Mouse (Mus musculus) heart, adult 2 months (tissue): Measurements from ENCODE around the gene Cmtm1. TPM values are rescaled to one million over a fixed set of nuclear protein-coding genes. Genes with fewer than 3 reads are reported as not detected.
"Not testable (repeated sequence)": the region's sequence is repeated elsewhere in the genome, so short reads cannot be mapped to it uniquely, and the experiment has no call there.

ENCODE experiments used
- DNase-seq, 2 experiments: peaks; one replicate each; pipeline ENCODE4 v3.0.0; 2021
- H3K27ac ChIP-seq: fragments of 200-600 bp; 2 replicates; pipeline ENCODE4 v1.8.1; 2022
- H3K27me3 ChIP-seq: fragments of 200-500 bp; 2 replicates; pipeline ENCODE4 v1.6.1; 2012; ENCODE audit warnings: mild to moderate bottlenecking, low read length, inconsistent platforms, mixed read lengths; ENCODE audit not compliant: control insufficient read depth, insufficient read depth
- H3K36me3 ChIP-seq: fragments of 200-500 bp; 2 replicates; pipeline ENCODE4 v1.6.1; 2012; ENCODE audit warnings: low read length, inconsistent platforms; ENCODE audit not compliant: control insufficient read depth, insufficient read depth
- H3K4me1 ChIP-seq: fragments of 200-500 bp; 2 replicates; pipeline ENCODE4 v1.6.1; 2011; ENCODE audit warnings: low read length; ENCODE audit not compliant: control insufficient read depth, insufficient read depth
- H3K4me3 ChIP-seq: fragments of 200-600 bp; 2 replicates; pipeline ENCODE4 v1.8.1; 2022
- H3K79me2 ChIP-seq: fragments of 200-500 bp; replicated peaks from 2 replicates; pipeline ENCODE4 v1.6.1; 2012; ENCODE audit warnings: mild to moderate bottlenecking, inconsistent platforms, low read length, moderate library complexity, mixed read lengths; ENCODE audit not compliant: control insufficient read depth, insufficient read depth
- H3K9ac ChIP-seq: fragments of 200-500 bp; 2 replicates; pipeline ENCODE4 v1.6.1; 2012; ENCODE audit warnings: low read depth, mild to moderate bottlenecking, control low read depth, inconsistent platforms, low read length, mixed read lengths
- CTCF ChIP-seq: fragments of 200-600 bp; IDR thresholded peaks from 2 replicates; pipeline ENCODE4 v1.8.1; 2022; ENCODE audit warnings: antibody characterized with exemption, mild to moderate bottlenecking, moderate library complexity
- EP300 ChIP-seq: fragments of 200-500 bp; IDR thresholded peaks from 2 replicates; pipeline ENCODE4 v1.6.1; 2011; ENCODE audit warnings: low read depth, low read length, control low read depth; ENCODE audit not compliant: insufficient read depth
- POLR2A ChIP-seq: fragments of 200-500 bp; IDR thresholded peaks from 2 replicates; pipeline ENCODE4 v1.6.1; 2011; ENCODE audit warnings: mild to moderate bottlenecking, low read depth, low read length, control low read depth; ENCODE audit not compliant: insufficient read depth
- WGBS: fragments of 180-500 bp; shearing (Covaris S2); methylation state at CpG from one replicate; pipeline ENCODE4 v1.1.7; 2018; 5-methylcytosine and 5-hydroxymethylcytosine counted together
- intact Hi-C: fragments of 180-260 bp; cut with DNase I; formaldehyde crosslinking; loops from one replicate; pipeline ENCODE4 v1.15.1; 2025
- long read RNA-seq: library from polyadenylated mRNA; stranded (forward); transcript quantifications from one replicate; pipeline ENCODE4 v2.0.0, GENCODE M21; 2021
- polyA plus RNA-seq: library from polyadenylated mRNA; depleted of rRNA; stranded (reverse); fragments of >200 nt; gene quantifications from 2 replicates; pipeline ENCODE4 v1.2.3, GENCODE M21; 2012; rRNA removed
- total RNA-seq, 2 experiments: library from RNA; stranded (reverse); gene quantifications; 2 replicates each; pipeline ENCODE4 v1.2.3; 2021

The Cmtm1 gene
- total RNA-seq, result not detected
- polyA plus RNA-seq, result not detected in 2 replicates
- long read RNA-seq, result 0 reads

- WGBS, result 57% methylated on average over 36 of the region's 36 CpGs
- peak; percentile 41 to 53 for DNase-seq
Observed at GRCm38 (mm10) chr8:104309441-104310155, at the start of gene Cmtm1, which contains the start of gene Gm45711. Cmtm1 (minus strand) TSS chr8:104310145. Gm45711 (minus strand) TSS chr8:104310081.

GRCm38 (mm10) chr8:104358637-104359036, 48.7 kb upstream of the Cmtm1 start:
- Histone ChIP-seq H3K4me1 (peaks cover 3% of the 10 kb centered on the region; the same call in 1 of the 2 replicates), H3K9ac (no peak overlapping the region), H3K27me3 (no peaks in the 10 kb centered on the region), H3K27ac (no peak overlapping the region), H3K36me3 (no peaks in the 10 kb centered on the region), H3K4me3 (no peak overlapping the region), H3K79me2 (no peaks in the 10 kb centered on the region; the same call in 1 of the 2 replicates)
- TF ChIP-seq POLR2A (no peak), CTCF (no peak)
- intact Hi-C loops, result no loop called here
- DNase-seq, result no peak
- 77% methylated on average over 3 of the region's 3 CpGs for WGBS

More at GRCm38 (mm10) chr8:104309441-104310155, at the start of gene Cmtm1, which contains the start of gene Gm45711:
- H3K27ac ChIP-seq, H3K9ac ChIP-seq, H3K79me2 ChIP-seq, H3K4me3 ChIP-seq, H3K4me1 ChIP-seq, H3K36me3 ChIP-seq, H3K27me3 ChIP-seq, intact Hi-C loops: not testable (repeated sequence)

GRCm38 (mm10) chr8:104354504-104354903, 44.6 kb upstream of the Cmtm1 start:
- Histone ChIP-seq H3K4me1 (no peaks in the 10 kb centered on the region), H3K9ac (no peak overlapping the region), H3K36me3 (no peaks in the 10 kb centered on the region), H3K4me3 (no peak overlapping the region), H3K27me3 (no peaks in the 10 kb centered on the region), H3K27ac (no peak overlapping the region), H3K79me2 (no peaks in the 10 kb centered on the region; the same call in 1 of the 2 replicates)
- DNase-seq, result no peak
- intact Hi-C loops, result no loop called here
- 75% methylated on average over 10 of the region's 10 CpGs for WGBS
- TF ChIP-seq CTCF (no peak), POLR2A (no peak), EP300 (no peak)

- no peaks in the 10 kb centered on the region for H3K4me1 ChIP-seq
- WGBS, result 55% methylated on average over 5 of the region's 5 CpGs
- H3K27me3 ChIP-seq, result no peaks in the 10 kb centered on the region
- intact Hi-C loops, result no loop called here
- no peak overlapping the region for H3K4me3 ChIP-seq
- H3K79me2 ChIP-seq, result no peaks in the 10 kb centered on the region
- H3K36me3 ChIP-seq, result no peaks in the 10 kb centered on the region
- TF ChIP-seq CTCF (peak; percentile 33), POLR2A (no peak)
- no peak overlapping the region for H3K9ac ChIP-seq
- no peak for DNase-seq
- H3K27ac ChIP-seq, result no peak overlapping the region
Observed at GRCm38 (mm10) chr8:104353186-104353585, 43.2 kb upstream of the Cmtm1 start.

GRCm38 (mm10) chr8:104350047-104350446, 40.1 kb upstream of the Cmtm1 start:
- Histone ChIP-seq H3K27ac (no peak overlapping the region), H3K36me3 (no peaks in the 10 kb centered on the region), H3K79me2 (no peaks in the 10 kb centered on the region), H3K27me3 (no peaks in the 10 kb centered on the region), H3K9ac (no peak overlapping the region), H3K4me3 (no peak overlapping the region), H3K4me1 (no peaks in the 10 kb centered on the region)
- 59% methylated on average over 13 of the region's 13 CpGs for WGBS
- TF ChIP-seq POLR2A, result no peak
- no peak for TF ChIP-seq EP300
- no peak for TF ChIP-seq CTCF
- intact Hi-C loops, result no loop called here
- no peak for DNase-seq

GRCm38 (mm10) chr8:104348971-104349370, 39.0 kb upstream of the Cmtm1 start:
- Histone ChIP-seq H3K27me3 (no peaks in the 10 kb centered on the region), H3K4me3 (no peak overlapping the region), H3K36me3 (no peaks in the 10 kb centered on the region), H3K27ac (no peak overlapping the region), H3K4me1 (no peaks in the 10 kb centered on the region), H3K79me2 (no peaks in the 10 kb centered on the region), H3K9ac (no peak overlapping the region)
- 21% methylated on average over 5 of the region's 5 CpGs for WGBS
- DNase-seq, result peak in 1 of 2 experiments; percentile 54
- TF ChIP-seq CTCF (no peak), EP300 (no peak), POLR2A (no peak)
- intact Hi-C loops, result loop anchor here (5.0 kb wide), 1 partner anchor 163 kb away; no protein-coding TSS in a partner anchor
